Mouse (Mus musculus): ENCODE results near the gene Akap14. TPM values are rescaled to one million over a fixed set of nuclear protein-coding genes. Genes with fewer than 3 reads are reported as not detected.

Gene Akap14
- polyA plus RNA-seq, 1 experiment from 2014 or later, result 0.13 TPM

DNA sequence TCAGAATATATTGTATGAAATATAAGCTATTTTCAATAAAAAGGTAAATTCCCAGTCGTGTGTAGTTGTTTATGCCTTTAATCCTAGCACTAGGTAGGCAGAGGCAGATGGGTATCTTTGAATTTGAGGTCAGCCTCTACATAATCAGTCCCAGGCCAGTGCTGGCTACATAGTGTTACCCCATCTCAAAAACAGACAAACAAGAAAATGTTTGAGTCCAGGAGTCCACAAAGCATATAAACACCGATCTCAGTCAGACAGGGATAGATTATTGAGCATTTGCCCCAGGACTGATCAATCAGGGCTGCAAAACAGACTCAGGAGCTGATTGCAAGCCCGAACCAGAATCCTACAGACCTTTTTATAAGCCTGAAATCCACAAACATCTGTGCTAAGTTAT lies 49.1 kb downstream of the Akap14 start:
- 64% methylated on average over 3 of the region's 3 CpGs for WGBS
- ATAC-seq (ENCODE audit: insufficient number of reproducible peaks, insufficient read depth, low FRiP score, low read depth), result no peak
- H3K27ac ChIP-seq (ENCODE audit: low read length), result no peak overlapping the region
- H3K27me3 ChIP-seq (ENCODE audit: control insufficient read depth, insufficient read depth, low read length), result no peaks in the 10 kb centered on the region
- no peak overlapping the region for H3K4me2 ChIP-seq (replicated peaks; ENCODE audit: low read depth, low read length)
- no peaks in the 10 kb centered on the region for H3K4me1 ChIP-seq (ENCODE audit: control insufficient read depth, insufficient read depth, low read length)
- H3K36me3 ChIP-seq (ENCODE audit: control insufficient read depth, insufficient read depth, low read length), result no peaks in the 10 kb centered on the region
- H3K4me3 ChIP-seq (ENCODE audit: low read depth, low read length), result no peak overlapping the region
- no peaks in the 10 kb centered on the region for H3K9me3 ChIP-seq (ENCODE audit: control insufficient read depth, low read depth, low read length)
- no peak overlapping the region for H3K9ac ChIP-seq (replicated peaks; ENCODE audit: low read depth, low read length)

DNA sequence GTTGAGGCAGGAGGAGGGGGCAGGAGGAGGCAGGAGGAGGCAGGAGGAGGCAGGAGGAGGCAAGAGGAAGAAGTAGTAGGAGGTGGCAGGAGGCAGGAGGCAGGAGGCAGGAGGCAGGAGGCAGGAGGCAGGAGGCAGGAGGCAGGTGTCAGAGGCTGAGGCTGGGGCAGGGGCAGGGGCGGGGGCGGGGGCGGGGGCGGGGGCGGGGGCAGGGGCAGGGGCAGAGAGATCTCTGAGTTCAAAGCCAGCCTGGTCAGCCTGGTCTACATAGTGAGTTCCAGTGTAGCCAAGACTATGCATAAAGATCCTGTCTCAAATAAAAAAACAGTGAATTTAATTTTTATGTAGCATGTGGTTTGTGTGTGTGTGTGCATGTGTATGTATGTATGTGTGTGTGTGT lies 51.6 kb downstream of the Akap14 start:
- H3K4me2 ChIP-seq (replicated peaks; ENCODE audit: low read depth, low read length), result no peak overlapping the region
- ATAC-seq (ENCODE audit: insufficient number of reproducible peaks, insufficient read depth, low FRiP score, low read depth), result peak; percentile 61; the same call in 1 of the 2 replicates
- no peak overlapping the region for H3K9ac ChIP-seq (replicated peaks; ENCODE audit: low read depth, low read length)
- H3K4me3 ChIP-seq (ENCODE audit: low read depth, low read length), result no peak overlapping the region
- H3K9me3 ChIP-seq (ENCODE audit: control insufficient read depth, low read depth, low read length), result no peaks in the 10 kb centered on the region
- no peak overlapping the region for H3K27ac ChIP-seq (ENCODE audit: low read length)
- H3K4me1 ChIP-seq (ENCODE audit: control insufficient read depth, insufficient read depth, low read length), result no peaks in the 10 kb centered on the region
- WGBS, result 33% methylated on average over 2 of the region's 5 CpGs
- H3K36me3 ChIP-seq (ENCODE audit: control insufficient read depth, insufficient read depth, low read length), result no peaks in the 10 kb centered on the region
- no peaks in the 10 kb centered on the region for H3K27me3 ChIP-seq (ENCODE audit: control insufficient read depth, insufficient read depth, low read length)

DNA sequence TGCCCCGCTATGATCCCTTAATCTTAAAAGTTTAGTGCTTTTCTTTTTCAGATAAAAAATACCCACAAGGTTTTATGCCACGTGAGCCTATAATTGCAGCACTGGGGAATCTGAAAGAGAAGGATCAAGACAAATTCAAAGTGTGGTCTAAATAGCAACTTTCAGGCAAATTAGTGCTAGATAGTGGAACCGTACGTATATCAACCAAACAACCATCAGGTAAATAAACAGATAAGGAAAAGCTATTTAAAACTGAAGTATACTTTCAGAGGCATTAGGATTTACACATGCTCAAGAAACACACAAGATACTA lies 57.8 kb downstream of the Akap14 start:
- H3K4me2 ChIP-seq (replicated peaks; ENCODE audit: low read depth, low read length), result no peak overlapping the region
- no peaks in the 10 kb centered on the region for H3K4me1 ChIP-seq (ENCODE audit: control insufficient read depth, insufficient read depth, low read length)
- WGBS, result 80% methylated on average over 4 of the region's 4 CpGs
- H3K4me3 ChIP-seq (ENCODE audit: low read depth, low read length), result no peak overlapping the region
- H3K9me3 ChIP-seq (ENCODE audit: control insufficient read depth, low read depth, low read length), result no peaks in the 10 kb centered on the region
- H3K9ac ChIP-seq (replicated peaks; ENCODE audit: low read depth, low read length), result no peak overlapping the region
- H3K27ac ChIP-seq (ENCODE audit: low read length), result no peak overlapping the region
- H3K27me3 ChIP-seq (ENCODE audit: control insufficient read depth, insufficient read depth, low read length), result no peaks in the 10 kb centered on the region
- no peaks in the 10 kb centered on the region for H3K36me3 ChIP-seq (ENCODE audit: control insufficient read depth, insufficient read depth, low read length)
- ATAC-seq (ENCODE audit: insufficient number of reproducible peaks, insufficient read depth, low FRiP score, low read depth), result no peak

DNA sequence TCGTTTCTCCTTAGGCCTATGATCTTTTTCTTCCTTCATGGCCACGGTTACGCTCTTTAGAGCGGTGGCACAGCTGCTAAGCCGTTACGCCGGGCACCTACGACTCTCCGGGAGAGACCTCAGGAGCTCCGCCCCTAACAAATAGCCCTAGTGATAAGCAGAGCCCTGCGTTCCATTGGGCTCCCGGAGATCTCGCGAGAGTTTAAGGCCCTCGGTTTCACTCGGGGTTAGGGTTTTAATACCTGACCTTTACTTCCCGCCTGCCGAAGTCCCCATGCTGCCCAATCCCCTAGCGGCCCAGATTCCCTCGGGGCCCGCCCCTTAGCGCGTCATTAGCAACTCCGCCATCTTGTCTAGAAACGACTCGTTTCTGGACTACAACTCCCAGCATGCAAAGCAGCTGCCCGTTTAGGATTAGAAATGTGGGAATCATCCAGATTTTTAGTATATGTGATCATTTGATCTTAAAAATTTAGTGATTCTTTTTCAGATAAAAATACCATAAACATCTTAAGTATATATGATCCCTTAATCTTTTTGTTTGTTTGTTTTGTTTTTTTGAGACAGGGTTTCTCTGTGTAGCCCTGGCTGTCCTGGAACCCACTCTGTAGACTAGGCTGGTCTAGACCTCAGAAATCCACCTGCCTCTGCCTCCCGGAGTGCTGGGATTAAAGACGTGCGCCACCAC lies 58.3 kb downstream of the Akap14 start, which contains the start of gene Upf3b:
Gene Upf3b, minus strand, starts transcription at position 130 of the 688 bp plus-strand sequence.
- Histone ChIP-seq H3K36me3 (ENCODE audit: control insufficient read depth, insufficient read depth, low read length) (no peaks in the 10 kb centered on the region), H3K9me3 (ENCODE audit: control insufficient read depth, low read depth, low read length) (no peaks in the 10 kb centered on the region), H3K9ac (replicated peaks; ENCODE audit: low read depth, low read length) (peak within 1 kb of the TSS; percentile 55; the same call in 1 of the 2 replicates), H3K4me2 (replicated peaks; ENCODE audit: low read depth, low read length) (peak within 1 kb of the TSS; percentile 53), H3K4me3 (ENCODE audit: low read depth, low read length) (peak within 1 kb of the TSS; percentile 55), H3K27me3 (ENCODE audit: control insufficient read depth, insufficient read depth, low read length) (no peaks in the 10 kb centered on the region), H3K27ac (ENCODE audit: low read length) (peak within 1 kb of the TSS; percentile 85), H3K4me1 (ENCODE audit: control insufficient read depth, insufficient read depth, low read length) (no peaks in the 10 kb centered on the region)
- peak; percentile 98 for ATAC-seq (ENCODE audit: insufficient number of reproducible peaks, insufficient read depth, low FRiP score, low read depth)
- WGBS, result 18% methylated on average over 30 of the region's 30 CpGs

DNA sequence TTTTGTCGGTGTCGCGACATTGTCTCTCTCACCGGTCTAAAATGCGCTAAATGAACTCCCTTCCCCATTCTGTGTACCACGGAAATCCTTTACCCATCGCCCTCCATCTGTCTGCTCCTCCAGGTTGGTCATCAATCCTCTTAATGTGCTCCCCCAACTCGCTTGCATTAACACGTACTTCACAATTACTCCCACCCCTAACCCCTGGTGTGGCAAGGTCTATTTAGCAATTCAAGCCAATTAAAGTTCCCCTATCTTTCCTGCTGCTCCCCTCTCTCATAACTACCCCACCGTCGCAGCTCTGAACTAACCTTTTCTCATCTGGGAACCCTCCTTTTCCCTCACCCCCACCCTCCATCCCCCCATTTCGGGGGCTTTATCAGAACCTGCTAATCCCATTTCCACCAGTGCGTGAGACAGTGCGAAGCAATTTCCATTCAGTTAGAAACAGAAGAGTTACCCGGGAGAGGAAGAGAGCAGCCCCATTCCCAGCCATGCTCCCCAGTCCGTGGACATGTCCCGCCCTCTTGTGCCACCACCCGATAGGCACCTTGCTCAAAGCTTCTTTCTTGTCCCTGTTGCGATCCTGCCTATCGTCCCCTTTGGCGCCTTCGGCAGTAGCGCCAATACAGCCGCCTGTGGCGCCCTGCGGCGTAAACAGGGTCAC lies 59.0 kb downstream of the Akap14 start:
- H3K9me3 ChIP-seq (ENCODE audit: control insufficient read depth, low read depth, low read length), result no peaks in the 10 kb centered on the region
- H3K9ac ChIP-seq (replicated peaks; ENCODE audit: low read depth, low read length), result peak overlapping the region; percentile 55; the same call in 1 of the 2 replicates
- H3K27ac ChIP-seq (ENCODE audit: low read length), result peak overlapping the region; percentile 85
- peak overlapping the region; percentile 55 for H3K4me3 ChIP-seq (ENCODE audit: low read depth, low read length)
- WGBS, result 20% methylated on average over 27 of the region's 27 CpGs
- peak; percentile 67 for ATAC-seq (ENCODE audit: insufficient number of reproducible peaks, insufficient read depth, low FRiP score, low read depth)
- H3K36me3 ChIP-seq (ENCODE audit: control insufficient read depth, insufficient read depth, low read length), result no peaks in the 10 kb centered on the region
- peak overlapping the region; percentile 53 for H3K4me2 ChIP-seq (replicated peaks; ENCODE audit: low read depth, low read length)
- no peaks in the 10 kb centered on the region for H3K4me1 ChIP-seq (ENCODE audit: control insufficient read depth, insufficient read depth, low read length)
- H3K27me3 ChIP-seq (ENCODE audit: control insufficient read depth, insufficient read depth, low read length), result no peaks in the 10 kb centered on the region

DNA sequence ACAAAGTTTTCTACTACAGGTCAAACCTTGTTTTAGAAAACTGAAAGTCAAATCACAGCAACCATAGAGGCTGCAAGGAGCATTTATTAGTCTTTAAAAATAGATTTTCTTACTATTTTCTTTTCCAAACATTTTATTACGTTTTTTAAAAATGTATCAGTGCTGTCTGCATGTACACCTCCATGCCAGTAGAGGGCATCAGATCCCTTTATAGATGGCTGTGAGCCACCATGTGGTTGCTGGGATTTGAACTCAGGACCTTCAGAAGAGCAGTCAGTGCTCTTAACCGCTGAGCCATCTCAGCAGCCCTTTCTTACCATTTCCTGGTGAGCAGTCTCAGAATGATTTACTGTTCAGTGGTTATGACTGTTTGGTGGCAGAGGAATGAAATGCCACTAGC lies 64.8 kb downstream of the Akap14 start:
- Histone ChIP-seq H3K9ac (replicated peaks; ENCODE audit: low read depth, low read length) (no peak overlapping the region), H3K27me3 (ENCODE audit: control insufficient read depth, insufficient read depth, low read length) (no peaks in the 10 kb centered on the region), H3K4me3 (ENCODE audit: low read depth, low read length) (no peak overlapping the region), H3K9me3 (ENCODE audit: control insufficient read depth, low read depth, low read length) (no peaks in the 10 kb centered on the region), H3K4me2 (replicated peaks; ENCODE audit: low read depth, low read length) (no peak overlapping the region), H3K4me1 (ENCODE audit: control insufficient read depth, insufficient read depth, low read length) (no peaks in the 10 kb centered on the region), H3K36me3 (ENCODE audit: control insufficient read depth, insufficient read depth, low read length) (no peaks in the 10 kb centered on the region), H3K27ac (ENCODE audit: low read length) (no peak overlapping the region)
- 80% methylated on average over 2 of the region's 2 CpGs for WGBS
- ATAC-seq (ENCODE audit: insufficient number of reproducible peaks, insufficient read depth, low FRiP score, low read depth), result no peak

Other genes with a start within 250 kb of the Akap14 start
- gene Sept6, start 177.0 kb downstream of the Akap14 start, polyA plus RNA-seq (2014; fragmentation: Nextera tagmentation; extraction: Ambion mirVana), result 21.0 and 24.7 TPM in 2 replicates
- 0.27 TPM in 1 of 2 replicates, not detected in the other for gene Sowahd, start 120.0 kb downstream of the Akap14 start, polyA plus RNA-seq (2014; fragmentation: Nextera tagmentation; extraction: Ambion mirVana)
- 674 and 682 TPM in 2 replicates for gene Rpl39, start 83.4 kb downstream of the Akap14 start, polyA plus RNA-seq (2014; fragmentation: Nextera tagmentation; extraction: Ambion mirVana)
- 25.4 and 26.3 TPM in 2 replicates for gene Upf3b, start 58.5 kb downstream of the Akap14 start, polyA plus RNA-seq (2014; fragmentation: Nextera tagmentation; extraction: Ambion mirVana)
- gene Nkap, start 42.0 kb downstream of the Akap14 start, polyA plus RNA-seq (2014; fragmentation: Nextera tagmentation; extraction: Ambion mirVana), result 19.0 and 19.3 TPM in 2 replicates
- gene Ndufa1, start 22.3 kb upstream of the Akap14 start, polyA plus RNA-seq (2014; fragmentation: Nextera tagmentation; extraction: Ambion mirVana), result 400 and 468 TPM in 2 replicates
- 10.5 and 10.7 TPM in 2 replicates for gene Rnf113a1, start 22.4 kb upstream of the Akap14 start, polyA plus RNA-seq (2014; fragmentation: Nextera tagmentation; extraction: Ambion mirVana)
- gene Gm9, start 42.2 kb upstream of the Akap14 start, polyA plus RNA-seq (2014; fragmentation: Nextera tagmentation; extraction: Ambion mirVana), result not detected in 2 replicates
- gene Rhox1, start 53.4 kb upstream of the Akap14 start, polyA plus RNA-seq (2014; fragmentation: Nextera tagmentation; extraction: Ambion mirVana), result not detected in 2 replicates
- not detected in 2 replicates for gene Rhox2a, start 76.1 kb upstream of the Akap14 start, polyA plus RNA-seq (2014; fragmentation: Nextera tagmentation; extraction: Ambion mirVana)
- not detected in 2 replicates for gene Rhox3a, start 81.1 kb upstream of the Akap14 start, polyA plus RNA-seq (2014; fragmentation: Nextera tagmentation; extraction: Ambion mirVana)
- not detected in 2 replicates for gene Rhox4a, start 96.5 kb upstream of the Akap14 start, polyA plus RNA-seq (2014; fragmentation: Nextera tagmentation; extraction: Ambion mirVana)
- gene Rhox3a2, start 211.2 kb upstream of the Akap14 start, polyA plus RNA-seq (2014; fragmentation: Nextera tagmentation; extraction: Ambion mirVana), result not detected in 2 replicates
- gene Rhox4a2, start 222.0 kb upstream of the Akap14 start, polyA plus RNA-seq (2014; fragmentation: Nextera tagmentation; extraction: Ambion mirVana), result not detected in 2 replicates
- gene Rhox2b, start 243.2 kb upstream of the Akap14 start, polyA plus RNA-seq (2014; fragmentation: Nextera tagmentation; extraction: Ambion mirVana), result not detected in 2 replicates